Mouse (Mus musculus) limb, embryonic 11.5 days (tissue): ENCODE results near the gene Necap1. TPM values are rescaled to one million over a fixed set of nuclear protein-coding genes. Genes with fewer than 3 reads are reported as not detected.

ENCODE experiments used
- ATAC-seq: fragments of 200-750 bp; cut with Nextera tagmentation; 2 replicates; pipeline ENCODE4 v1.8.0; 2017; ENCODE audit warnings: low read depth; ENCODE audit not compliant: insufficient number of reproducible peaks, low FRiP score, low TSS enrichment
- DNase-seq: peaks from one replicate; pipeline ENCODE4 v3.0.0-alpha.2; 2015; ENCODE audit warnings: low spot score
- H3K27ac ChIP-seq: fragments of 300-500 bp; sonication (generic); replicated peaks from 2 replicates; pipeline ENCODE4 v1.5.1; 2014; ENCODE audit warnings: low read depth, mild to moderate bottlenecking, low read length
- H3K27me3 ChIP-seq: fragments of 300-500 bp; sonication (generic); 2 replicates; pipeline ENCODE4 v1.6.1; 2014; ENCODE audit warnings: mild to moderate bottlenecking, low read length, mixed read lengths; ENCODE audit not compliant: control insufficient read depth, insufficient read depth
- H3K36me3 ChIP-seq: fragments of 300-500 bp; sonication (generic); 2 replicates; pipeline ENCODE4 v1.6.1; 2014; ENCODE audit warnings: mild to moderate bottlenecking, low read length, moderate library complexity, mixed read lengths; ENCODE audit not compliant: control insufficient read depth, insufficient read depth
- H3K4me1 ChIP-seq: fragments of 300-500 bp; sonication (generic); 2 replicates; pipeline ENCODE4 v1.6.1; 2014; ENCODE audit warnings: low read length, mixed read lengths; ENCODE audit not compliant: control insufficient read depth, insufficient read depth
- H3K4me2 ChIP-seq: fragments of 300-500 bp; sonication (generic); 2 replicates; pipeline ENCODE4 v1.6.1; 2014; ENCODE audit warnings: low read depth, mild to moderate bottlenecking, moderate library complexity; ENCODE audit not compliant: severe bottlenecking
- H3K4me3 ChIP-seq: fragments of 300-500 bp; sonication (generic); 2 replicates; pipeline ENCODE4 v1.5.1; 2014; ENCODE audit warnings: low read depth, low read length
- H3K9ac ChIP-seq: fragments of 300-500 bp; sonication (generic); 2 replicates; pipeline ENCODE4 v1.6.1; 2014; ENCODE audit warnings: mild to moderate bottlenecking, low read length
- H3K9me3 ChIP-seq: fragments of 300-500 bp; sonication (generic); 2 replicates; pipeline ENCODE4 v1.6.1; 2016; ENCODE audit warnings: low read length; ENCODE audit not compliant: control insufficient read depth
- WGBS: fragments of 180-500 bp; shearing (Covaris S2); extraction: QIAGEN DNeasy Blood & Tissue Kit; methylation state at CpG from one replicate; pipeline ENCODE4 v1.1.7; 2014; 5-methylcytosine and 5-hydroxymethylcytosine counted together
- microRNA-seq: library from miRNA; unstranded; fragments of <30 nt; microRNA quantifications from one replicate; pipeline ENCODE4, GENCODE M21; 2016
- polyA plus RNA-seq: library from polyadenylated mRNA; unstranded; fragments of >200 nt; fragmentation: Nextera tagmentation; extraction: Ambion mirVana; gene quantifications from 2 replicates; pipeline ENCODE4 v1.2.1, GENCODE M21; 2014

Necap1 gene
- polyA plus RNA-seq, 1 experiment from 2014 or later, result 59.0 TPM

DNA sequence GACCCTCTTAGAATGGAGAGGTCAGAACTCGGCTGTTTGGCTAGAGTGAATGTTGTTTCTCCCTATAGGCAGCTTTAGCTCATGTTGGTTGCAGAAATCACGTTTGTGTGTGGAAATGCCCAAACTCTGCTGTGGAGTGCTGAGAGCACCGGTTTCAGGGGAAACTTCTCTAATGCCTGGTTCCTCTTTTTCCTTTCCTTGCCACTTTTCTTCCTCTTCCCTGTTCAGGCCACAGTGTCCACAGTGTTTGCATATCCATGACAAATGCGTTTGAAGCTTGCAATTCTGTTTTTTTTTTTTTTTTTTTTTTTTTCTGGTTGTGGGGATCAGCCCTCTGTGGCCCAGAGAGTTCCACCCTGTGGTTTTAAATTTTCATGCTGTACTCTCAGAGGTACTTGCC lies 47.2 kb downstream of the Necap1 start, which contains the start of gene Clec4a1:
Clec4a1 (plus strand) TSS at position 398 of the 400 bp plus-strand sequence.
- ATAC-seq, result no peak

DNA sequence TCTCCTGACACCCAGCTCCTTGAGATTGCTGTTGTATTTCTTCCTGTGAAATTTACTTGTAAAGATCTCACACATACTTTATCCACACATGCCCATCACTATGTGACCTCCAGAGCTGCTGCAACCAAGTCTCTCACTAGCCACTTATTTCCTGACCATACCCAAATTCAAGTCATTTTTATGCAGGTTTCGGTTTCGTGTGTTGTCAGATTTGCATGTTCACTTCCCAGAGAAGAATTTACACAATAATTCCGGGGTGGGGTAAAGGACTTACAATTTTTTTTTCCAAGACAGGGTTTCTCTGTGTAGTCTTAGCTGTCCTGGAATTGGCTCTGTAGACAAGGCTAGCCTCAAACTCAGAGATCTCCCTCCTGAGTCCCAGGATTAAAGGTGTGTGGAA lies 60.6 kb downstream of the Necap1 start:
- ATAC-seq (no peak), DNase-seq (no peak)
- 90% methylated on average over 3 of the region's 3 CpGs for WGBS

More for the DNA sequence above, 47.2 kb downstream of the Necap1 start, which contains the start of gene Clec4a1:
- WGBS, result 57% methylated on average over 4 of the region's 4 CpGs
- H3K9me3 ChIP-seq, result no peaks in the 10 kb centered on the region
- H3K36me3 ChIP-seq, result no peaks in the 10 kb centered on the region
- H3K9ac ChIP-seq, result no peak within 1 kb of the TSS
- no peak within 1 kb of the TSS for H3K27ac ChIP-seq
- H3K4me1 ChIP-seq, result no peaks in the 10 kb centered on the region
- no peaks in the 10 kb centered on the region for H3K27me3 ChIP-seq
- H3K4me2 ChIP-seq, result no peak within 1 kb of the TSS
- no peak for DNase-seq
- H3K4me3 ChIP-seq, result no peak within 1 kb of the TSS

More for the DNA sequence above, 60.6 kb downstream of the Necap1 start:
- H3K9me3 ChIP-seq, result no peaks in the 10 kb centered on the region
- H3K9ac ChIP-seq, result no peak overlapping the region
- H3K4me2 ChIP-seq, result no peak overlapping the region
- H3K4me1 ChIP-seq, result no peaks in the 10 kb centered on the region
- no peaks in the 10 kb centered on the region for H3K36me3 ChIP-seq
- H3K27me3 ChIP-seq, result no peaks in the 10 kb centered on the region
- H3K4me3 ChIP-seq, result no peak overlapping the region
- H3K27ac ChIP-seq, result no peak overlapping the region

Small RNA genes lying within 50 kb of the gene (microRNA-seq; reads per million reads assigned to microRNA genes)
- gene Mir7231, result not detected

Other genes with a start within 250 kb of the Necap1 start
- gene Dppa3, start 248.1 kb upstream of the Necap1 start, polyA plus RNA-seq, result not detected in 2 replicates
- gene Nanog, start 167.0 kb upstream of the Necap1 start, polyA plus RNA-seq, result 0.07 and 0.09 TPM in 2 replicates
- gene Slc2a3, start 72.8 kb upstream of the Necap1 start, polyA plus RNA-seq, result 72.9 and 74.1 TPM in 2 replicates
- 3.7 and 3.9 TPM in 2 replicates for gene Foxj2, start 54.6 kb upstream of the Necap1 start, polyA plus RNA-seq
- gene C3ar1, start 18.3 kb upstream of the Necap1 start, polyA plus RNA-seq, result 0.97 and 1.0 TPM in 2 replicates
- gene Clec4a1, start 47.4 kb downstream of the Necap1 start, polyA plus RNA-seq, result 0.64 and 0.99 TPM in 2 replicates
- gene Clec4a3, start 78.0 kb downstream of the Necap1 start, polyA plus RNA-seq, result 0.28 and 0.92 TPM in 2 replicates
- gene Clec4a4, start 115.9 kb downstream of the Necap1 start, polyA plus RNA-seq, result not detected in 2 replicates
- not detected in 2 replicates for gene Clec4b1, start 175.5 kb downstream of the Necap1 start, polyA plus RNA-seq
- 0.53 and 1.4 TPM in 2 replicates for gene Clec4a2, start 232.0 kb downstream of the Necap1 start, polyA plus RNA-seq